Mouse (Mus musculus) kidney, adult 18-20 months (tissue): Measurements from ENCODE around the gene Arhgap8.

ENCODE experiments used
- DNase-seq: peaks from one replicate; pipeline ENCODE4 v3.0.0; 2021

Gene Arhgap8

DNA sequence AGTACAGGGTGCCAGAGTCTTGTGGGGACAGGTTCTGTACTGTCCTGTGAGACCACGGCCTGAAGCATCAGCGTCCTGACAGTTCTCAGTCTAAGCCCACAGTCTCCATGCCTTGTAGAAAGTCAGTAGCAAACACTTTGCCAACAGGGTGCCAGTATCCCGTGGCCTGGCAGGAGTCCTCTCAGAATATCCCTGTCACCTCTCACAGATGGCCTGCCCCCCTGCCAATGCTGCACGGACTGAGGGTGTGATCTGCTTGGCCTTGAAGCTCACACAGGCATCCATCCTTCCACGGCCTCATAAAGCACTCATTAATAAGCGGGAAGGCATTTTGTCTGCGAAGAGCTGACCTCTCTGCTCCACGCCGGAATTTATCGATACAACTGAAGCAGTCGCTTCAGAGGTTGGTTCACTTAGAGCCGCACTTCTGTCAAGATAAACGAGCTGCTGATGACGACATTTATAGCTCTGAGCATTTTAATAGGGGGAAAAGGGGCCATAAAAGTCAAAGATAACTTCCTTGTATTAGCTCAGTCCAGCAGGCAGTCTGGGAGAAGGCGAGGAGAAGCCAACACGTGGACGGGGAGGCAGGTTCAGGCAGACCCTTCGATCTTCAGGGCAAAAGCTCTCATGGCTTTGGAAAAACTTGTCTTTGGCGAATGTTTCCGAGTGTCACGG, 89.6 kb downstream of the Arhgap8 start:
- DNase-seq: no peak

GRCm38 (mm10) chr15:84811126-84811525, 91.3 kb downstream of the Arhgap8 start:
- no peak for DNase-seq

- DNase-seq: no peak
These were observed 93.0 kb downstream of the Arhgap8 start for GRCm38 (mm10) chr15:84812831-84813357.

GRCm38 (mm10) chr15:84815171-84815570, 95.3 kb downstream of the Arhgap8 start:
- no peak for DNase-seq

- DNase-seq: no peak
These were observed 97.7 kb downstream of the Arhgap8 start for GRCm38 (mm10) chr15:84817589-84817988.

- DNase-seq: no peak
These were observed 98.4 kb downstream of the Arhgap8 start for GRCm38 (mm10) chr15:84818284-84818683.

DNA sequence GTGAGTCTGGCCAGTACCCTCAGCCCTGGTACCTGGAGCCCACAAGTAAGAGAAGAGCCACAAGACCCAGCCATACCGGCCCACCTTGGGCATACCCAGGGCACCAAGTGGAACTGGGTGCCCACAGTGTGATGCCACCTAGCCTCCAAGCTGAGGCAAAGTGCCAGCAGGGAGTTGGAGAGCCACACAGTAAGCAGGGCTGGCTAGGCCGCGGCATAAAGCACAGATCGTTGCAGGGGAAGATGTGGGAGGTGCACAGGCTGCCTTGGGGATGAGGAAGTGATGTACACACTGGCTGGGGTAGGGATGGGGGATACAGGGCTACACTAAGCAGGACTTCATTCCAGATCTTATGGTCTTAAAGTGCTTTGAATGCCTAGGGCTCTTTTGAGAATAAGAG, 101.0 kb downstream of the Arhgap8 start:
- DNase-seq: no peak
